Mouse (Mus musculus) lung, postnatal 0 days (tissue): ENCODE results near the gene Gtf2ird1.

Source experiments
- CTCF ChIP-seq: IDR thresholded peaks from 2 replicates; pipeline ENCODE4 v1.5.1; 2016; ENCODE audit warnings: antibody characterized with exemption, mild to moderate bottlenecking
- EP300 ChIP-seq: IDR thresholded peaks from 2 replicates; pipeline ENCODE4 v1.6.1; 2016; ENCODE audit warnings: antibody characterized with exemption, mild to moderate bottlenecking, control low read depth

- TF ChIP-seq CTCF (no peak), EP300 (no peak)
These were observed 2.9 kb downstream of the Gtf2ird1 start for GRCm38 (mm10) chr5:134453577-134453976.
